Mouse (Mus musculus) cerebellum, adult (tissue): Measurements from ENCODE around the gene Cer1.
A peak's percentile ranks its signal among the peaks of the same experiment; 100 is the strongest.

ENCODE experiments used
- ATAC-seq: cut with Nextera tagmentation; 2 replicates; pipeline ENCODE4 v1.9.2; 2017; ENCODE audit warnings: mild to moderate bottlenecking, moderate library complexity, mixed read lengths; ENCODE audit not compliant: insufficient number of reproducible peaks, low FRiP score, low TSS enrichment

Gene Cer1

DNA sequence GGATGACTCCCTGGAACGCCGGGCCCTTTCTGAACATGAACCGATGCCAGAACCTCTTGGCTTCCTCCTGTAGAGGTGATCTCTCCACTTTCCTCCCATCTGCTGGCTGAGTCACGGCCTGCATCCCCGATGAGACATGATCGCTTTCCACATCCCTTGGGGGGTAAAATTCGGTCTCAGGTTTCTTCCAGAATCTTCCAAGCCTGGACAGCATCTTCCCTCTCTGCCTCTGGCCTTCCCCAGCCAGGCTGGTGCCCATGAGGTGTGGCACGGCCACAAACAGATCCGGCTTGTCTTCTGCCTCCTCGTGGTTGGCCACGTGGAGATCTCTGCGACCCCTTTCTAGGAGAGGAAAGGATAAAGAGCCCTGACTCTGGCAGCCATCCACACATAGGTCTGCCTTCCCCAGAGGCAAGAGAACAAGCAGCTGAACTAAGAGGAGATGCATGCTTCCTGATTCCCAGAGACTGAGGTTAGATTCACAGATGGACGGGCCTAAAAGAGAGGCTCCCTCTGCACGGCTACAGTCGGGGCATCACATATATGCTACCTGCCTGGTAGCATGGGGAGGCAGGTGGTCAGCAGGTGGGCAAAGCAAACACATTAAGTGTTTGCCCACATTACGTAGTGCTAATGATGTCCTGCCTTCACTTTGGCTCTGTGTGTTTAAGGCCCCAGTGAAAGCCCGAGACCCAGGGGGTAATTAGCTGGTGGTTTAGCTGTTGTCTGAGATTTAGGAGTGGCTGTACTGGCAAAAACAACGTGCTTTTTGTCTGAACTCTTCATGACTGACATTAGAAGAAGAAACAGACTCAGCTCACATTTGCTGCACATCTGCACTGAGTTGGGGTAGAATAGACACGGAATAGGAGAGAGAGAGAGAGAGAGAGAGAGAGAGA lies at the start of gene Cer1:
Gene Cer1, minus strand, starts transcription at position 513 of the 899 bp plus-strand sequence.
- peak; percentile 72 for ATAC-seq

DNA sequence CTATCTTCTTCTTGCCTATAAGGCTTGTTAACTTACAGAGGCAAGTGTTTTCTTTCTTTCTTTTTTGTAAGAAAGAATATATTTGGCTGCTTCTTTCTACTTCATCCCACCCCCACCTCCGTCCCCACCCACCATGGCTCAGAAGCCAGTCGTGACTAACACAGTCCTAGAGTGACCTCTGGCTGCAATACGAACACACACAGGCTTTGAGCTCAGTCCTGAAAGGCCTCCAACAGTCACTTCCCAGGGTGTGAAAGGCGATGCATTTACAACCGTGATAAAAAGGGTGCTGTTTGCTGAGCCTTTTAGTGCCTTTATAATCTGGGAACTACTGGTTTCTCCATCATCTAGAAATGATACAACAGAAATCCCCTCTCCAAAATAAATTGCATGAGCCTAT lies 49.4 kb upstream of the Cer1 start:
- ATAC-seq: peak; percentile 83

DNA sequence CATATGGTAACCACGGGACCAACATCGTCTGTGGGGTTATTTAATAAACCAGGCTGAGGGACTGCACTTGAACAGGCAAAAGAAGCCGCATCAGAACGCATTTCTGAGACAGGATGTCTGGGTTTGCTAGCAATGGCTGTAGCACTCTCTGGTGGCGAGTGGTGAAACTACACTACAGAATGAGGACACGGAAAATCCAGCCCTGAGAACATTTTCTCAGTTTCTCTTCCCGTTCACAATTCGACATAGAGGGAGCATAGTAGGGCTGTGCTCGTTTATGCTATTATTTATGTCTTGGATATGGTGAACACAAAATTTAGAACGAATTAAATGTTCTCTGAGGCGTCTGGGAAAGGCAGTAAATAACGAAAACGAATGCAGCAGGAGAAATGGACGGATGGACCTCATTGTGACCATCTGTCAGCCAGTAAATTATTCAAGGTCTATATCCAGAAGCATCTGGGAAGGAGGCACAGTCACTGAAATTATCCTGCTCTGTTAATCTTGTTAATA lies 48.8 kb upstream of the Cer1 start:
- peak; percentile 74 for ATAC-seq

DNA sequence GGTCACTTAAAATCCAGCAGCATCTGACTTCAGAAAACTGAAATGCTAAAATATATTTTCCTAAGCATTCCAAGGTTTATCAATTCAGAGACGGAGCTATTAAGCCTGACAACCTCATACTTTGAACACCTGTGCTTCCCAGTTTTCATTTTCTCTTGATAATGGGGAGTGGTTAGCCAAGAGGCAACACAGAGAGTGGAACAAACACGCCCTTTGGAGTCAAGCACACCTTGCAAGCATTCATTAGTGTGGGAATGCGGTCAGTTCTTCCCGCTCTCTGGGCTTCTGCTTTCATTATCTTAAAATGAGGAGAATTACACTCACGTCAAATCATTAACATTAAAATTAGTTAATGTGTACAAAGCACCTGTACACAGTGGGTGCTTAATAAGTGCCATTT lies 45.1 kb upstream of the Cer1 start:
- no peak for ATAC-seq

DNA sequence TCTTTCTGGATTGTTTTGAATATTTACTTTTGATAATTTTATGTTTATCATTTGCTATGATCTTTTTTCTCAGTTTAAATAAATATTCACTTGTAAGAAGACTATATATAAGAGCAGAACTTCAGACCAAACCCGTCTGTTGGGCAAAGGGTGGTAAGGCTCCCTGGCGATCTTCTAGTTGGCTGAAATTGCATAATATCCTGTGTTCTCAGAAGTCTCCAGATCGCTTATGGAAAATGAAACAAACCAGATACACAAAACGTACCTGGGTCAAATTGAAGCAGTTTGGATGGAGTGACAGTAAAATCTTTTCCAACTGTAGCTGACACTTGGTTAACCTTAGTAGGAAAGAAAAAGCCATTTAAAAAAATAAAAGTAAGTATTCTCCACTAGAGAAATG lies 37.0 kb upstream of the Cer1 start:
- ATAC-seq: no peak

DNA sequence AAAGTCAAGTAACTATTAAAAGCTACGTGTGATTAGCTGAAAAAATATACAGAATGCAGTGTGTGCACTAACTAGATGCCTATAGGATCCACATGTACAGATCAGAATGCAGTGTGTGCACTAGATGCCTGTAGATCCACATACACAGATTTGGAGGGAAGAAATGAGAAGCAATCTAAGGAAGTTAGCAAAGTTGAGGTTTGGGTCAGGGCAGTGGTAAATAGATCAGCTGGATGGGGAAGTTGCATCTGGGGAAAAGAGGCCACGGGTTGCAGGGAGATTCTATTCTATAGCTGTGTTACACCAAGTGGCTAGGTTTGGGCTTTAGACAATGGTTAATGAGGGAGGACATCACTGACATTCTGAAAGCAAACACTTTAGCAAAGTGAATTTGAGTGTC lies 33.7 kb upstream of the Cer1 start:
- no peak for ATAC-seq

DNA sequence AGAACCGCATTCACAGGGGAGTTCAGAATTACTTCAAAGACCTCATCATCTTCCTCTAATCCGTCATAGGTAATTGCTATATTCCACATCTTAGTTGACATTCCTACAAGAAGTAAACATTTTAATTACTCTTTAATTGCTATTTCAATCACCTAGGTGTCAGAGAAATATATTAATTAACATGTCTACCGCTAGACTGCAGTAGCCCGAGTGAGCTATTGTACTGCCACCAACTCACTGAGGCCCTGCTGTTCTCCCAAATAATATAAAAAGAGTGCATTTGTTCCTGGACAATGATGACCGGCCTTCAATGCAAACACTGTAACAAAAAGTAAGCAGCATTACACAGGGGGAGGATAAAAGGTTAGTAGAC lies 31.7 kb upstream of the Cer1 start:
- no peak for ATAC-seq

DNA sequence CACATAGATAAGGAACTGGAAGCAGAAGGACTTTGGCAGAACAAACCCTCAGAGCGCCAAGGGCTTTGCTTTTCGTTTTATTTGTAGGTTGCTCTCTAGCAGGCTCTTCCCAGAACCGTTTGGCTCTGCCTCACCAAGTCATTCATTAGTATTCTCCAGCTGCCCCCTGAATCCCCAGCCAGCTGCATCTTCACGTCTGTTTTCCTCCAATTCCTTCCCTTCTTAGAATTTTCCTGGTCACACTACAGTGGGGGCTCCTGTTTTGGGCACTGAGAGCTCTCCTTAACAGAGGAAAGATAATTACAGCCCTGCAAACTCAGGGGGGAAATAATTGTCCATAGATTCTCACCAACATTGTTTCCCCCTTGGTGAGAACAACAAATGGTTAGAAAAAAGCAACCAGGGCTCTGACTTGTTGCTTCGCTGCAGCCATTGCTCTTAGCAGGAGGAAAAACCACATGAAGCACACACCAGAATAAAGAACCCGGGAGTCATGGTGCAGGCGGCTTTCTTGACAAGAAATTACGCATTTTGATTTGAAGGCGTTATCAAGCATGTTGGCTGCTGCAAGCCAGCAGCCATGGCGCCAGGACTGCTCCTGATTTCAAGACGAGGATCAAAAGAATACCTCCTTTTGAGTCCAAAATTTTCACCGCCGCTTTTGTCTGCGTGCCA lies 31.2 kb upstream of the Cer1 start:
- ATAC-seq: no peak

DNA sequence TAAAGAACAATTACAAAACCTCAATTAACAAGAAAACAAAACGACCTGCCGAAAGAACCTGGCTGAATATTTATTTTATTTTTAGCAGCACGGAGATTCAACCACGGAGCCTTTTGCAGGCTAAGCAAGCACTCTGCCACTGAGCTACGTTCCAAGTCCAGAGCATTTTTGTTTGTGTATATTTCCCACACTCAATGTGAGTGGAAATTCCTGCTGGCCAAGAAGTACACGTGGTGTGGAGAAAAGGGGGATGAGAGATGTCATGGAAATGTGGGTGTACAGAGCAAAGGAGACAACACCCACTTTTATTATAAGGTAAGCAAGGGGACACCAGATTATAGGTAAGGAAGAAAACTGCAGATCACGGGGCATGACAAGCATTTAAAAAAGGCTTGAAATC lies 30.6 kb upstream of the Cer1 start:
- no peak for ATAC-seq

DNA sequence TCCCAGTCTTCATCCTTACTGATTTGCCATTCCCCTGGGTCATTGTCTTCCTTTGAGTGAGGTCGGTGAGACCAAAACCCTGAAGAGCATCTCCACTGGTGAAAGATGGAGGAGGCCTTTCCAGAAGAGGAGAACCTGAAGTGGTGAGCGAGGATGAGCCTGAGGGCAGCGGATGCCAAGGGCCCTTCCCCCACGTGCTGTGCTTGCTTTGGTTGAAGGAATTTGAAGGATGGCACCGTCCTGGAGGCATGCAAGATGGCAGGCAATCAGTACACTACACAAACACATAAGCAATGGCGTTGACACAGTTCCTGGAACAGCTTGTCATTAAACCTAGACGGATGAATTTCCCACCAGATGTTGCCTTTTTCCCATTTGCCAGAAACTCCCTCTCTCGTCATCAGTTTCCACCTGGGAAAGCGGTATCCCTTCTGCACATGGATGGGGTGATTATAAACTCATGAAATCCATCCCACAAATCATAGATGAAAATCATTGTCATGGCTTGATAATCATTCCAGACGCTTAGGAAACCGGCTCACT lies 29.7 kb upstream of the Cer1 start:
- no peak for ATAC-seq

DNA sequence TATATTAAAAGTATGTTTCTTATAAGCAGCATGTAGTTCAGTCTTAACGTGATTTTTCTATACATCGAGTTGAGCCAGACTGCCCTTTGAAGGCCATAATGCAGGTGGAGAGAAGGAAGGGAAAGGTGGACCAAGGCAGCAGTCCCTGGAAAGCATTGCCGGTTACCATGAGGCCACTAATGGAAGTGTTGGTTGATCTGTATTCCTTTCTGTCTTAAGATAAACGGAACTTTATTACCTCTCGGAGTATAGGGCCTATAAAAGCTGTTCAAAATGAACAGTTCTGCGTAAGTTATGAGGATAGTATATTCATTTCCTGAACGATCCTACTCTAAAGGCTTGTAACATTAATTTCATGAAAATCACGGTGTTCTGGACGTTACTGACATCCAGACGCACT lies 10.3 kb upstream of the Cer1 start:
- ATAC-seq: no peak

DNA sequence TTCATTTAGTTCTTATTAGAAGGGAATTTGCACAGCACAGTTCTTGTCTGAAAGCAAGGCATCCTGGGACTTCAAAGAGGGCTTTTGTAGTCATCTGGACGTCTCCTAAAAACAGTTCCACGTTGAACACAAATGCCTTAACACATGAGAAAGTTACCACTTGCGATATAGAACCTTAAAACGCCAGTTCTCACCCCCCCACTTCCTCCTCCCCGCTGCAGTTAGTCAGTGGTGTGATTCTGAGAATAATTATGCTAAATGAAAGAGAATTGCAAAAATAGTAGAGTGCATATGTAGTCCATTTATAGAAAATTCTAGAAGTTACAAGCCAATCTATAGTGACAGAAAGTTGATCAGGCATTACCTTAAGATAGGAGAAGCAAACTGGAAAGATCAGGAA lies 7.3 kb upstream of the Cer1 start:
- no peak for ATAC-seq

DNA sequence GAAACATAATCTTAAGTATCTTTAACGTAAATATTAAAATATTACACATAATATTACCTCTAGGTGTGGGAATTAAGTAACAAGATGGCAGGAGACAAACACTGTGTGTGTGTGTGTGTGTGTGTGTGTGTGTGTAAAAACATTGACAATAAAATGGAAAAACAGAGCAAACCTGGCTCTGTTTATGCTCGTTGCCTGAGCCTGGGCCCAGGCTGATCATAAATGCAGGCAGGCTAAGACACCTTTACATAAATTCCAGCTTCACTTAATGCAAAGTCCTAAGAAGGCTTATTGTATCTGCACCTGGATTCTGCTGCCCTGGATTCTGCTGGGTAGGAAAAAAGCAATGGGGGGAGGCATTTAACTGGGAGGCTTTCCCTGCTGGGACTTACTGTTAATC lies 6.6 kb upstream of the Cer1 start:
- no peak for ATAC-seq

DNA sequence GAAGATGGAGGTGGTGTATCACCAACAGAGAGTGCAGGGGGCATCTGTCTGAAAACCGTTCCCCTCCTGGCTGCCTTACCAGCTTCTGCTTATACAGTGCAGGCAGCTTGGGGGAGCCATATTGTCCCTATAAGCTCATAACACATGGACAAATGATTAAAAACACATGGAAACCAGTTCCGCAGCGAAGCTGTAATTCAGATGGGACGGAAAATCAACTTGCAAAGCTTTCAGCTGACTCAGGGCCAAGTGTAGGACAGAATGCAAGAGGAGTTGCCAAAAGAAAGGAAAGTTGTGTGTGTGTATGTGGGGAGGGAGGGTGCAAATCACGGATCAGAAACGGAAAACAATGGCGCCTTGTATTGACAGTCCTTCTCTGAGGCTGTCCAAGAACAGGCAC lies 6.1 kb upstream of the Cer1 start:
- ATAC-seq: no peak

DNA sequence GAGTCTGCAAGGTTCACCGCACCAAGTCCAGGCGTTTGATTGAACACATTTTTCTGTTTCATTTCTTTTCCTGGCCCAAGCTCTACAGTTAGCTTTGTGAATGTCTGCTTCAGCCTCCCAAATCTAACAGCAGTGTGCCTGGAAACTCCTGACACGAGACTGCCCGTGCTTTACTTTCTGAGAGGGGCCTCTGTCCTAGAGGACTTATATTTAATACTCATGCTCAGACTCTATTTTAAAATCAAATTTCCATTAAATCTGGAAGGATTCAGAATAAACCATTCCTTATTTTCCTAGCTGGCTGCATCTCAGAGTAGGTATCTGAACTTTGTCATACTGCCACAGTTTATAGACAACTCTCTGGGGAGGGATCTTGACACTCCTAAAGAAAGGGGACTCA lies 5.6 kb upstream of the Cer1 start:
- no peak for ATAC-seq

DNA sequence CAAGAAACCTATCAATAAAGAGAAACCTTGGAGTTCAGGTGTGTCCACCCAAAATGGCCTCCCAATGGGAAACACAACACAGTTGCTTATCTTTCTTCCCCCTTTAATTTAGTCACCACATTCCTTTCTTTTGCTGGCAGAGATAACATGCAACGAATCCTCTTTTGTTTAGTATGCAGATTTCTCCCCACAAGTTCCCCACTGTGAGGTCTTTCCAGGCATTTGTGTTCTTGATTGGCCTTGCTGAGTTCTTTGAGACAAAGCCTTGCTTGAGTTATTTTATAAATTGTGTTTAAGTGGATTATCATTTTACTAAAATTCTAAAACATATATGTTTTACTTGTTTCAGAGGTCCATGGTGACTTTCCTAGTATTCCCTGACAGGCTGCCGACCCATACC lies 1.2 kb upstream of the Cer1 start:
- ATAC-seq: no peak

DNA sequence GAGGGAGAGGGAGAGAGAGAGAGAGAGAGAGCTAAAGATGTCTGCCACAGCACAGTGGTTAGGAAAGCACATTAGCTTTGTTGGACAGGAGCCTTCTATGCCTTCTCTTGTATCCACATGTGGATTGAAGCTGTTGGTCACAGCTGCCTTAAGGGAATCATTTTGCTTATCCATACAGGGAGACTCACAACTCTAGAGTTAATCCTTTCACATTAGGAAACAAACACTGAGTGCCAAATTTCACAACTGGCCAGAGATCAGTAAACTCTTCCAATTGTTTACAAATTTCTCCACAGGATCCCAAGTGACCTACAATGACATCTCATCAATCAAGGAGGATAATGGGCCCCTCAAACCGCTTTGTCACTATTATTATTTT lies 576 bp upstream of the Cer1 start:
- ATAC-seq: no peak

DNA sequence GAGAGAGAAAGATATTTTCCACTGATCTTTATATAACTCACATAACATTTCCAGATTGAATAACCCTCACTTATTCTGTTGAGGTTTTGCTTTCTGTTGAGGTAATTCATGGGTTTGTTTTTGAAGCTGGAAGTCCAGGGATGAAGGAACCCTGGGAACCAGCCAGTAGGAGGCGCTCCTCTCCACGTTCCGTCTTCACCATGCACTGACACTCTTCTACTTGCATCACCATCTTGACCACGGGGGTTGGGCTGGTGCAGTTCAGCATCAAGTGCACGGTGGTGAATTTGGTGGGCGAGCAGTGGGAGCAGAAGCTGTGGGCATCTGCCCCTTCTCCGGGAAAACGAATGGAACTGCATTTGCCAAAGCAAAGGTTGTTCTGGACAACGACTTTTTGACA lies 2.4 kb downstream of the Cer1 start:
- ATAC-seq: no peak

DNA sequence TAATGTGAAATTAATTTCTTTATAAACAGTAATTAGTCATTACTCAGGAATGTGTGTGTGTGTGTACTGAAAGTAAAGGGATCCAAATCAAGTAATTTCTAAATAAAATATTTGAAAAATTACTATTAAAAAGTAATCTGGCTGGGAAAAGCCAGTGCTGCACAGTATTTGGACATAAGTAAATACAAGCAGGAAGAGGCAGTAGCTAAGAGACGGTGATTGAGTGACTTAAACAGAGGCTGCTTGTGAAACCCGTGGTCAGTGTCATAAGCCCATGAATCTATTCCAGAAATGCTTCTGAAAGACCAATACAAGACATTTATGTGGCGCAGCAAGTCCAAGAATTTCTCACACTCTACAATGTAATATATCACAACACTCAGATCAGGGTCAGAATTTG lies 3.6 kb downstream of the Cer1 start:
- no peak for ATAC-seq

DNA sequence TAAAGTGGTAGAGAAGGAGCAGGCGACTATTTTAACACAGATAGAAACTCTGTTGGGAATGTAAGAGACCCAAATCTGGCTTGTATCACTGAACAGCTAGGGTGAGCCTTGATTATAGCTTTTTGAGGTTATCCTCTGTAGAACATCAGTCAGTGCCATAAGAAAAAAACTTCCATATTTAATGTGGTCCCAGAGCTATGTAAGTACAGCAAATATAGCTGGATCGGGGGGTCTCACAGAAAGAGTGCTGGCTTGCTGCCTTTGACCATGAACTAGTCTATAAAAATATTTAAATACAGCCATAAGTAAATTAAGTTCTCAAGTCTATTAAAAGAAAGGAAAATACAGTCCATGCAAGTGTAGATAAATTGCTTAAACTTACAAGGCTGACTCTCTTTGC lies 4.7 kb downstream of the Cer1 start:
- ATAC-seq: no peak

DNA sequence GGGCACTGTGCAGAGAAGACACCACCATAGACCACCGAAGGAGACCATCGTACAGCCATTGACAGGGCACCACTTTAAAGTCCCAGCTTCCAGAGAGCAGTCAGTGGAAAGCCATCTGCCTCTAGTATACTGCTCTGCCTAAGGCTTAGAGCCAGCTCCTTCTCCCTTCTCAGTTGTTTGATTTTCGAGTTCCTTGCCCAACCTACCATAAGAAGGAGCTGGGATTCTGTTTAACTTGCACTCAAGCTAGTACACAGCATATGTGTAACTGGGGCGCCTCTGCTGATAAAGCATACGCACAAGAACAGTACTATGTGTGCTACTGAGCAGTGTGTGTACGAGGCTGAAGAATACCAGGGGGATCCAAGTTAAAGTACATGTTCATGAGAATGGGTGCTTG lies 5.8 kb downstream of the Cer1 start:
- no peak for ATAC-seq

DNA sequence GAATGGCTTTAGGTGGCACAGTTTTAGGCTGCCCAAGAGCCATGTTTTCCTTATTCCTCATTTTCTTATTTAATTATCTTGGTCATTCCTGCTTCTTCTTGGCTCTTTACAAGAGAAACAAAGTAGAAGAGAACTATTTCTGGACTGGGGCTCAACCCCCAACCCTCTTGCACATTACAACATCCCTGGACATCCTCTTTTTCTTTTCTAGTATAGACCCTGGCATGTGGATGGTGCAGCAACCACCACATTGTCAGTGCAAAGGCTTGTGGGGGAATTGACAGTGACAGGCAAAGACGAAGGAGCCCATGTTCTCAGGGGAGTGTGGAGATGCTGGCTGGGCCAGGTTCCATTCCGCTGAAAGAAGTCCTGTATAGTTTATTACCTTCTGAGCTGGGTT lies 8.3 kb downstream of the Cer1 start:
- no peak for ATAC-seq
